Mouse (Mus musculus): ENCODE measurements around the gene Wdr66.

Gene Wdr66

DNA sequence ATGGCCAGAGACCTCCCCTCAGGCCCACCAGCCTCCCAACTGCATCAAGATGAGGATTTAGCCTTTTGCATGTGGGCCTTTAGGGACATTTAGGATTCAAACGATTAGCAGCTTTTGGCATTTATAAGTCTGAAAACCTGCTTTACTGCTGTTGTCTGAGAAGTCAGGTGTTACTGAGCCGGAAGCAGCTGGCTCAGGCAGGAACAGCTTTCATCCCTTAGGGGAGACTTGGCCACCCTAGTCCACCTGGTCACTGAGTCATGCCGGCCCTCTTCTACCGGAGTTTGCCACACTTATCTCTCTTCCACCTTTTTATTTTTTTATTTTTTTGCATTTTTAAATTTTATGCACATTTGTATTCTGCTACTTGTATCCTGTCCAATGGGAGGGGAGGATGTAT, 105.4 kb downstream of the Wdr66 start:
- no peak for DNase-seq (ENCODE audit: low spot score)

DNA sequence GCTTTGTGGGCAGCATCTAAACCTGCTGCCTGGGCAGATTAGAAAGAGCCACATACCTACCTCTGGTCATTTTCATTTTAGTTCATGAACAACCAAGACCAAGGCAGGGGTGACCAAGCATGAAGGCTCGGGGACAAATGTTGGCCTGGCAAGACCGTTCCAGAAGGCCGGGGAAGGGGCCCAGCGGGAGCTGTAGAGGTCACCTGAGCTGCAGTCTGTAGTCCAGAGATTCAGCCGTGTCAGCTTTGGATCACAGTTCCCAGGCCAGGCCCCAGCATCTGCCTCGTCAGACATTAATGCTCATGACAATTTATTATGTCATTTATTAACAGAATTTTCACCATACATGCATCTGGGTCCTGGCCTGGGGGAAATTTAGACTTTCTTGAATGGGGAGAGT, 107.5 kb downstream of the Wdr66 start:
- no peak for DNase-seq (ENCODE audit: low spot score)

DNA sequence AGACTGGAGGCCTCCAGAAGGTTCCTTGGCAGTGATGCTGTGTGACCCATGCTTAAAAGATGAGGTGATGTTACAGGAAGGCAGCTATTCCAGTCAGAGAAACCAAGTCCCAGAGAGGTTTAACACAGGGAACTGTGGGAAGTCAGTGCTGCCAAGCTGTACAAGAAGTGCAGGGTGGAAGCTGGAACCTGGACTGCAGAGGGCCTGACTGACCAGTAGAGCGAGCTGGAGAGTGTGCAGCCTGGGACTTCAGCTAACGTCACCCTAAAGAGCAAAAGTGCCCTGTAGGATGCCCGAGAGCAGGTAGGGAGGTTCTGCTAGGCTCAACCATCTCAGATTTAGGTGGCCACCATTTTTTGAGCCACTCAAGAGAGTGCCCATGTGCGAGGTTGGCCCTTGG, 111.0 kb downstream of the Wdr66 start:
- no peak for DNase-seq (ENCODE audit: low spot score)

DNA sequence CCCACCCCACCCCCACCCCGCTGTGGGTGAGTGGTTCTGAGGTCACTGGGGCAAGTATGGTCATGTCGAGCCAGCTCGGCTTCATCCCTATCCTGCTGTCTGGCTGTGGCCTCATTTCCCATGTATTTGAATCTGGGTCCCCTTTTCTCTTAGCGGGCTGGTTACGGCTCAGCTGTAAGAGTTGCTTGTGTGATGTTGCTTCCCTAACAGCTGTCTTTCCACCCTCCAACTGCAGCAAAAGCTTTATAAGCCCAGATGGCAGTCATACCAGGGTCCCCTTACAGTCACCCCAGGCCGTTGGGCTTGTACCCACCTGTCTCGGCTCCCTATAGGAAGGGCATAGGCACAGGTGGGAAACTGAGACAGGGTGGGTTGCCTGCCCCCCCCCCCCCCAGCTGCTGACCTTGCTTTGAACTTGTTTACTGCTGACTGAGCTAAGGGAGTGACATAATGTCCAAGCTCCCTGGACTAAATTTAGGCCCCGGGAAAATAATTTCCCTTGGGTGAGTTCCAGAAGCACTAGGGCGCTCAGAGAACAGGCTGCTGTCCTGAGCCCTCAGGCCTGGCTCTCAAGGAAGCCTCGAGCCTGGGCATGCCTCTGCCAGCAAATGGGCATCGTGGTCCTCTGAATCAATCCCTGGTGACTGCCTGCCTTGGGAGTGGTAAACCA, 112.5 kb downstream of the Wdr66 start:
- no peak for DNase-seq (ENCODE audit: low spot score)

DNA sequence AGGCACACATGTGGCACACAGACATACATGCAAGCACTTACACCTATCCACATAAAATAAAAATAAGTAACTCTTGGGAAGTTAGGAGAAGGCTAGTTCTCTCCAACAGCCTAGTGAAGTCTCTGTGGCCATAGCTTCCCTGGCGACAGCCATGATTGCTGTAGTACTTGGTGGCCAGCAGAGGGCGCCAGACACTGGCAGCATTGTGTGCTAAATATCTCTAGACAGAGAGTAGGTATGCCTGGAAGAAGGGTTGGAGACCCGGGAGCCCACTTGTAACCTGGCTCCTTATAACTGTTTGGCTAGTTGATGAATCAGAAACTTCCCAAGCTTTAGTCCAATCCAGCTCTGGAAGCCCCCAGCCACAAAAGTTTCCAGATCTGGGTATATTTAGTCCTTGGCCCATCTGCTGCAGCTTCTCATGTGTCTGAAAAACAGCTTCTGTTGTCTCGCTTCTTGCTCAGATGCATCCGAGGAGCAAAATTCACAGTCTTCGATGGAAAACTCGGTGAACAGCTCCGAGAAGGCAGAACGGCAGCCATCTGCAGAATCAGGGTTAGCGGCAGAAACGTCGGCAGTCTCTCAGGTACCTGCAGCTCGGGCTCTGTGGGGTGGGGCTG, 117.1 kb downstream of the Wdr66 start:
- no peak for DNase-seq (ENCODE audit: low spot score)

DNA sequence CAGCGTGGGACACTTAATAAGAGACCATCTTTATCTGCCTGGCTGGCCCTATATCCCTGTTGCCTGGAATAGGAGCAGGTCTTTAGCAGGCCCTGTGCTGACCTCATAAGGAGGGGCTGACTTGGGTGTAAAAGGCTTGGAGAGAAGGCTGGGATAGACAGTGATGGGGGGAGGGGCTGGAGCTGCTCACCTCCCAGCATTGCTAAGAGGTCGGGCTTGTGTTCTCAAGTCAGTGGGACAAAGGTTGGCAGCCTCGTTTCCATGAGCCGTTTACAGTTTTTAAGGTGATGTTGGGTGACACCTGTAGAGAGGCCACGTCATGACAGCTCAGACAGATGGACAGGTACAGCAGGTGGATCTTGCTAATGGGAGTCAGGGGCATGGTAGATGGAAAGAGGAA, 118.1 kb downstream of the Wdr66 start:
- DNase-seq (ENCODE audit: low spot score): no peak

DNA sequence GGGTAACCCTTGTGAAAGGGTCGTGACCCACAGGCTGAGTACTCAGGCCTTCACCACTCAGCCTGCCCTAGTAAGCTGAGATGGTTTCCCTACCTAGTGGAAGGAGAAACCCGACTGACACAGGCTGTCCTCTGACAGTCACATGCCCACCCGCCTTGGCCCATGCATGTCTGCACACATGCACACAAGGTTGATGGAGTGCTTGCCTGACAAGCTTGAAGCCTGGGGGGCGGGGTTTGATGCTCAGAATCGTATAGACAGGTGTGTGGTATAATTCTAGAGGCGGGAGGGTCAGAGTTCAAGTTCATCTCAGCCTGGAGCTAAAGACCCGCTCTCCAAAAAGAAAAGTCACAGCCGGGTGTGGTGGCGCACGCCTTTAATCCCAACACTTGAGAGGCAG, 123.4 kb downstream of the Wdr66 start:
- no peak for DNase-seq (ENCODE audit: low spot score)

DNA sequence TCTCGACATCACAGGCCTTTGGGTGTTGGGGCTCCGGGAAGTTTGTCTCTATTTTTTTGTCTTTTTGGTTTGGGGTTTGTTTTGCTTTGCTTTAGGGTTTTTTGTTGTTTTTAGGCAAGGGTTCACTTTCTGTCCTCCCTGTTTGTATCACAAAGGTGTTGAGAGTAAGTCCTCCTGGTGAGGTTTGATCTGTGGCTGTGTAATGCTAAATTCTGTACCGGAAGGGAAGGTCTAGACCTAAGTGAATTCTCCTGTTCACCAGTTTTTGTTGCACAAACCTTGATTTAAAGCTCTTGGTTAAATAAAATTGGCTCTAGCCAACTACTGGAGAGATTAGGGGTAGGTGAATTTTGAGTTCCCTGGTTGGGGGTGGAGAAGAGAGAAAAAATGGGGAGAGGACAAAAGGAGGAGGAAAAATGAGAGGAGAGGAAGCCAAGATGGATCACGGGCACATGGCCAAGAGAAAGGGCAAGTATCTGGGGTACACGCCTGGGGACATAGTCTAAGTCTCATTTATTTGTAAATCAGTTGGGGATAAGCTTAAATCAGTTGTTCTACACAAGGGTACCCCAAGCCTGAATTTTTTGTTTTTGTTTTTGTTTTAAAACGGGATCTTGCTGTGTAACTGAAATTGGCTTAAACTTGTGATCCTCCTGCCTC, 124.0 kb downstream of the Wdr66 start:
- no peak for DNase-seq (ENCODE audit: low spot score)

DNA sequence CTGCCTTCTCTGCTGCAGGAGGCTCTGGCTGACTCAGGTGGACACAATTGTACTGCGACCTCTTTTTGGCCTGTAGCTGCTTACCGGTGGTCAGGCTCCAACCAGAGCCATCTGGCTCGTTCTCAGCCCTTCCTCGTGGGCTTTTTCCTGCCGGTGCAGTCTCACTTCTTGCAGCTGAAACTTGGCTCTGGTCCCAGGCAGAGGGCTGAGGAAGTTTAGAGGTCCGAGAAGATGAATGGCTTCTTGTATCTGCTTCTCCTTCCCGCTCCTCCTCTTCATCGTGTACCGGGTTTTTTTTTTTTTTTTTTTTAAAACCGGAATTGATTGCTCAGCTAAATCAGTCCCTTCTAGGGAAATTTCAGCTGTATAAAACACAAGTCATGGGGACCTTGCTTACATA, 124.7 kb downstream of the Wdr66 start:
- DNase-seq (ENCODE audit: low spot score): peak; percentile 49
